Mouse (Mus musculus) neural tube, embryonic 14.5 days (tissue): ENCODE measurements around the gene Sec11a. TPM values are rescaled to one million over a fixed set of nuclear protein-coding genes. Genes with fewer than 3 reads are reported as not detected.
A peak's percentile ranks its signal among the peaks of the same experiment; 100 is the strongest.

ENCODE experiments used
- ATAC-seq: fragments of 200-750 bp; cut with Nextera tagmentation; 2 replicates; pipeline ENCODE4 v1.8.0; 2017; ENCODE audit warnings: low read depth, mild to moderate bottlenecking, moderate TSS enrichment, moderate library complexity
- H3K27ac ChIP-seq: fragments of 300-500 bp; sonication (generic); 2 replicates; pipeline ENCODE4 v1.5.1; 2014; ENCODE audit warnings: low read depth, mild to moderate bottlenecking, control low read depth, low read length, moderate library complexity, mixed read lengths
- H3K27me3 ChIP-seq: fragments of 300-500 bp; sonication (generic); 2 replicates; pipeline ENCODE4 v1.6.1; 2014; ENCODE audit warnings: low read length; ENCODE audit not compliant: control insufficient read depth, insufficient read depth
- H3K36me3 ChIP-seq: fragments of 300-500 bp; sonication (generic); 2 replicates; pipeline ENCODE4 v1.6.1; 2014; ENCODE audit warnings: low read length, mixed read lengths; ENCODE audit not compliant: control insufficient read depth, insufficient read depth
- H3K4me1 ChIP-seq: fragments of 300-500 bp; sonication (generic); 2 replicates; pipeline ENCODE4 v1.6.1; 2014; ENCODE audit warnings: low read length; ENCODE audit not compliant: control insufficient read depth, insufficient read depth
- H3K4me2 ChIP-seq: fragments of 300-500 bp; sonication (generic); 2 replicates; pipeline ENCODE4 v1.6.1; 2014; ENCODE audit warnings: mild to moderate bottlenecking, low read depth, low read length, control low read depth
- H3K4me3 ChIP-seq: fragments of 300-500 bp; sonication (generic); 2 replicates; pipeline ENCODE4 v1.5.1; 2014; ENCODE audit warnings: low read depth, low read length, control low read depth, mixed read lengths
- H3K9ac ChIP-seq: fragments of 300-500 bp; sonication (generic); replicated peaks from 2 replicates; pipeline ENCODE4 v1.6.1; 2014; ENCODE audit warnings: low read depth, mild to moderate bottlenecking, control low read depth, low read length, mixed read lengths
- H3K9me3 ChIP-seq: fragments of 300-500 bp; sonication (generic); 2 replicates; pipeline ENCODE4 v1.6.1; 2016; ENCODE audit warnings: low read length; ENCODE audit not compliant: control insufficient read depth
- WGBS: fragments of 180-500 bp; shearing (Covaris S2); extraction: QIAGEN DNeasy Blood & Tissue Kit; methylation state at CpG from one replicate; pipeline ENCODE4 v1.1.7; 2014; 5-methylcytosine and 5-hydroxymethylcytosine counted together
- polyA plus RNA-seq: library from polyadenylated mRNA; unstranded; fragments of >200 nt; fragmentation: Nextera tagmentation; extraction: Ambion mirVana; gene quantifications from 2 replicates; pipeline ENCODE4 v1.2.1, GENCODE M21; 2014

The Sec11a gene
- polyA plus RNA-seq, 1 experiment from 2014 or later = 128 TPM

- Histone ChIP-seq H3K4me2 (peak overlapping the region; percentile 78), H3K36me3 (peaks cover 12% of the 10 kb centered on the region; the same call in 1 of the 2 replicates), H3K9me3 (no peaks in the 10 kb centered on the region), H3K4me1 (peaks cover 27% of the 10 kb centered on the region), H3K9ac (peak overlapping the region; percentile 94), H3K27me3 (no peaks in the 10 kb centered on the region), H3K27ac (peak overlapping the region; percentile 41; the same call in 1 of the 2 replicates), H3K4me3 (peak overlapping the region; percentile 72)
- whole genome bisulfite sequencing = 1% methylated on average over 13 of the region's 13 CpGs
- peak; percentile 77 for ATAC-seq
These were observed 87.4 kb downstream of the Sec11a start for GRCm38 (mm10) chr7:80860227-80860626.

GRCm38 (mm10) chr7:80857181-80857580 lies 90.4 kb downstream of the Sec11a start:
- H3K9ac ChIP-seq = no peak overlapping the region
- WGBS = 38% methylated on average over 6 of the region's 6 CpGs
- no peak for ATAC-seq

GRCm38 (mm10) chr7:80855316-80855715 lies 92.3 kb downstream of the Sec11a start:
- Histone ChIP-seq H3K4me3 (no peak overlapping the region), H3K4me2 (no peak overlapping the region), H3K4me1 (no peaks in the 10 kb centered on the region), H3K9ac (no peak overlapping the region), H3K36me3 (no peaks in the 10 kb centered on the region), H3K9me3 (no peaks in the 10 kb centered on the region), H3K27me3 (no peaks in the 10 kb centered on the region), H3K27ac (no peak overlapping the region)
- ATAC-seq = no peak

More at GRCm38 (mm10) chr7:80857181-80857580, 90.4 kb downstream of the Sec11a start:
- Histone ChIP-seq H3K27me3 (no peaks in the 10 kb centered on the region), H3K9me3 (no peaks in the 10 kb centered on the region), H3K4me2 (no peak overlapping the region), H3K4me3 (no peak overlapping the region), H3K27ac (no peak overlapping the region), H3K36me3 (no peaks in the 10 kb centered on the region), H3K4me1 (peaks cover 3% of the 10 kb centered on the region)

Other genes starting within 250 kb of the Sec11a start
- 15.8 and 23.1 TPM in 2 replicates for gene Iqgap1, start 121.8 kb downstream of the Sec11a start, polyA plus RNA-seq
- 4.5 and 4.9 TPM in 2 replicates for gene Zscan2, start 86.9 kb downstream of the Sec11a start, polyA plus RNA-seq
- 31.4 and 32.1 TPM in 2 replicates for gene Wdr73, start 46.5 kb downstream of the Sec11a start, polyA plus RNA-seq
- gene Nmb, start 42.7 kb downstream of the Sec11a start, polyA plus RNA-seq = 4.9 and 6.3 TPM in 2 replicates
- gene Zfp592, start 45.9 kb upstream of the Sec11a start, polyA plus RNA-seq = 8.9 and 11.1 TPM in 2 replicates
- 0.05 and 0.17 TPM in 2 replicates for gene Alpk3, start 109.8 kb upstream of the Sec11a start, polyA plus RNA-seq
- gene Slc28a1, start 167.0 kb upstream of the Sec11a start, polyA plus RNA-seq = not detected in 2 replicates